Mouse (Mus musculus): ENCODE measurements around the gene Mtx2. TPM values are rescaled to one million over a fixed set of nuclear protein-coding genes. Genes with fewer than 3 reads are reported as not detected.
A peak's percentile ranks its signal among the peaks of the same experiment; 100 is the strongest.

Gene Mtx2
- polyA plus RNA-seq, 1 experiment from 2014 or later, result 107 TPM

DNA sequence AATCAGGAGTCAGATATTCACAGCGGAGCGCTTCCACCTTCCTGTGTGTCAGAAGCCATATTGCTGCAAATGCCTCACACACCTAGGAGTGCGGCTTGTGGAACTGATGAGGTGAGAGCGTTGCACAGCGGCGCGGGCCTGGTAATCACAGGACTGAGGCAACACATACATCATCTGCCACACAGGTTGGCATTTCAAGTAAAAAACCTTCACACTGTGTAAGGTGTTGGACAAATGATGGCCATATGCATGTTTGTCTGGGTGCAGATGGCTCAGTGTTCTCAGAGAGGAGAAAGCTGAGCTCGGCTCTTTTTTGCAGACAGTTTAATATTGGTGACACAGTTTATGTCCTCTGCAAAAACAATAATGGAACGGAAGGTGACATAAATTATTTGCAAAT lies 58.8 kb downstream of the Mtx2 start:
- H3K27me3 ChIP-seq (ENCODE audit: low read depth, poor library complexity, severe bottlenecking), result no peaks in the 10 kb centered on the region
- H3K4me3 ChIP-seq, result no peak overlapping the region
- no peaks in the 10 kb centered on the region for H3K9me3 ChIP-seq (replicated peaks)
- H3K27ac ChIP-seq (replicated peaks), result no peak overlapping the region
- WGBS, result 96% methylated on average over 9 of the region's 9 CpGs
- DNase-seq (ENCODE audit: low spot score), result no peak
- no peaks in the 10 kb centered on the region for H3K4me1 ChIP-seq
- no peaks in the 10 kb centered on the region for H3K36me3 ChIP-seq

DNA sequence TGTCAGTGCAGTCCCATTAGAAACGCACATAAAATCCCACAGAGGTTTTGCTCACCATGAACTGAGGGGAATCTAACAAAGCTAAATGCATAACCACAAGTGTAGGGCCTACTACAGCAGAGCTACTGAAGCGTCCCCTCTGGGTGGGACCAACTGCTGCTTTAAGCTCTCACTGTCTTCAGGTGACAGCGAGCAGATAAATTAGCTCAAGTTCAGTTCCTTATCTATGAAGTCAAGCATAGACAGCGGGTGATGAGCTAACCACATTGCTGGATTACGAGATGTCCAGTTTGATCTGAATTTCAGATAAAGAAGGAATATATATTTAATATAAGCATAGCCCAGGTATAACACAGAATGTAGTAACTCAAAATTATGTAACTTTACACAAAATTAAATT lies 66.3 kb downstream of the Mtx2 start:
- no peaks in the 10 kb centered on the region for H3K36me3 ChIP-seq
- DNase-seq (ENCODE audit: low spot score), result no peak
- H3K4me1 ChIP-seq, result peaks cover 14% of the 10 kb centered on the region
- no peaks in the 10 kb centered on the region for H3K9me3 ChIP-seq (replicated peaks)
- H3K27me3 ChIP-seq (ENCODE audit: low read depth, poor library complexity, severe bottlenecking), result no peaks in the 10 kb centered on the region
- no peak overlapping the region for H3K4me3 ChIP-seq
- H3K27ac ChIP-seq (replicated peaks), result no peak overlapping the region
- 87% methylated on average over 5 of the region's 5 CpGs for WGBS

DNA sequence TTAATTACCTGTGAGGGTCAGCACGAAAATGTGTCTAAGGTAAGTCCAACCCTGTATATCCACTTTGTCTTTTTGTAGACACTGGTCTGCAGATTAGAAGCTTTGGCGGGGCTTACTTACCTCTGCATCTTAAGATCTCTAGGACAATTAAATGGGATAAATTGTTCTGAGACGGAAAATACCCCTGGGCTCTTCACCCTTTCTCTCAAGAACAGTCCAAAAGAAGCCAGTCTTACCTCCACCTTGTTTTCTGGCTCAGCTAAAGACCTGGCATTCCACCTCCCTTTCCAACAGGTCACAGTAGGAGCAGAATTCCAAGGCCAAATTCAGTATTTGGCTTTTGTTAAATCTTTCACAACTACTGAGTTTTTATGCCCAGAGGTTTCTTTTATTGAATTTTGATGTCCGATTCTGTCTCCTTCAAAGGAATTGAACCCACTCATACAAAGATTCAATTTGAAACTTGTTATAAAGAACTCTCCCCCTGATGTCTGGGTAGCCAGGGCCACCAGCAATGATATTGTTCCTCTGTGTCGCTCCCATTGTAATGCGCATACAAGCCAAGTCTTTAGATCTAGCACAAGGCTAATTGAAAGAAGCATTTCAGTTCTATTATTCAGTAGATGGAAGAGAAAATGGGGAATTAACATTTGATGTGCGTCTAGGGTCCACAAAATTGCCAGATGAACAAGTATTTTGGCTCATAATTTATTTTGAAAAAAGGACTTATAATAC lies 67.4 kb downstream of the Mtx2 start:
- WGBS, result 70% methylated on average over 7 of the region's 7 CpGs
- Histone ChIP-seq H3K27me3 (ENCODE audit: low read depth, poor library complexity, severe bottlenecking) (no peaks in the 10 kb centered on the region), H3K4me1 (peaks cover 14% of the 10 kb centered on the region), H3K9me3 (replicated peaks) (no peaks in the 10 kb centered on the region), H3K4me3 (no peak overlapping the region), H3K27ac (replicated peaks) (no peak overlapping the region), H3K36me3 (no peaks in the 10 kb centered on the region)
- no peak for DNase-seq (ENCODE audit: low spot score)

DNA sequence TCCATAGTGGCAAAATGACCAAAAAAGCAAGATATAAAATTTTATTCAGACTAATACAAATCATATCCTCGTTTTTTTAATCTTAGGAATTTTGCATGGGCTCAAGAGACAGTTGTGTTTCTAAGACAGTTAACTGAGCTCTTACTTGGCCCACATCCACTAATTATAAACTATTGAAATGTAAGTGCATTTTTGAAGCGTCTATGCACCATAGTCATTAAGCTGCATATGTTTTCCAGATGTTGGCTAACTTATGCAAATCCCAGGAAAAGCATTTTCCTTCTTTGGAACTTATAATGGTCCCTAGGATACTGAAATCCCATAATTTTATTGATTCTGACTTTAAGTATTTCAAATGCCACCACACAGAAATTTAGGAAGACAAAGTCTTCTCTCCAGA lies 68.5 kb downstream of the Mtx2 start:
- no peak overlapping the region for H3K4me3 ChIP-seq
- no peaks in the 10 kb centered on the region for H3K27me3 ChIP-seq (ENCODE audit: low read depth, poor library complexity, severe bottlenecking)
- peaks cover 14% of the 10 kb centered on the region for H3K4me1 ChIP-seq
- DNase-seq (ENCODE audit: low spot score), result no peak
- no peak overlapping the region for H3K27ac ChIP-seq (replicated peaks)
- WGBS, result 80% methylated on average over 2 of the region's 2 CpGs
- H3K9me3 ChIP-seq (replicated peaks), result no peaks in the 10 kb centered on the region
- H3K36me3 ChIP-seq, result no peaks in the 10 kb centered on the region

DNA sequence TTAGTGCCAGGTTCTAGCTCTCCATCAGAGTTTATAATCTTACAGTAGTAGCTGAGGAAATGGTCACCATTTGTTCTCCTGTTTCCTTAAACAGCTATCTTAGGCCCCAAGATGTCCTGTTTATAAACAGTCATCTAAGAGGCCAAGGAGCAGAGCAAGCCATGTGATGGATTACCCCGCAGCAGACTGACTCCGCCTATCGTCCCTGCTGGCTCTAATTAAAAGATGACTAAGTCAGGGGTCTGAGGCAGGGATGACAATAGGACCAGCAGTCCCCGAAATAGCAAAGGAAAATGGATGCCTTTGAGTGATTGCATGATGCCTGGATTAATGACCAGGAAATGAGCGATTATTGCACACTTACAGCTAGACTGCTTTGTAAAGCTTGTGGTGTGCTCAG lies 74.4 kb downstream of the Mtx2 start:
- no peak overlapping the region for H3K27ac ChIP-seq (replicated peaks)
- no peaks in the 10 kb centered on the region for H3K9me3 ChIP-seq (replicated peaks)
- no peaks in the 10 kb centered on the region for H3K27me3 ChIP-seq (ENCODE audit: low read depth, poor library complexity, severe bottlenecking)
- DNase-seq (ENCODE audit: low spot score), result no peak
- no peaks in the 10 kb centered on the region for H3K36me3 ChIP-seq
- 32% methylated on average over 5 of the region's 5 CpGs for WGBS
- peaks cover 10% of the 10 kb centered on the region; the same call in 1 of the 2 replicates for H3K4me1 ChIP-seq
- H3K4me3 ChIP-seq, result no peak overlapping the region

DNA sequence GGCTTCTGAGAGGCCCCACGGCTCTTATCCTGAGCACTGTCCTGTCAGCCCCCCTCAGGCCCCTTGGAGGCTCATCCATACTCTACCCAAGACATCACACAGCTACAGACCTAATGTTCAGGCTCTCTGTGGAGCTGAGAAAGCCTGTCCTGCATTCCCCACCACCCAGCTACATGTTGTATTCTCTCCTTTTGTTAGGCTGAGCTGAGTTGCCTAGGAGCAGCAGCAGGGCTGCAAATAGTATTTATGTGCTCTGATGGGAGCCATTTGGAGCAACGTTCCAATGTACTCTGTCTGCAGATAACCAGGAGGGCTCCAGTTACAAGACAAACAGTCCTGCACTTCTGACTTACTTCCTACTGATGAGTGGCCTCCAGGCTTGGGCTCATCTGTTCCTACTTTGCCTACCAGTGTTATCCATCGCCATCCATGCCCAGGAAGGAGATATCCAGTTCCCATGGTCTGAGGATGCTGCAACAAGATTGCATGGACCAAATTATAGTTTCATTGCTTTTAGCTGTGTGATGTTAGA lies 76.2 kb downstream of the Mtx2 start:
- no peak overlapping the region for H3K4me3 ChIP-seq
- peaks cover 11% of the 10 kb centered on the region; the same call in 1 of the 2 replicates for H3K4me1 ChIP-seq
- peak; percentile 19 for DNase-seq (ENCODE audit: low spot score)
- H3K27ac ChIP-seq (replicated peaks), result no peak overlapping the region
- 55% methylated on average over 3 of the region's 3 CpGs for WGBS
- H3K36me3 ChIP-seq, result no peaks in the 10 kb centered on the region
- H3K9me3 ChIP-seq (replicated peaks), result no peaks in the 10 kb centered on the region
- H3K27me3 ChIP-seq (ENCODE audit: low read depth, poor library complexity, severe bottlenecking), result no peaks in the 10 kb centered on the region

DNA sequence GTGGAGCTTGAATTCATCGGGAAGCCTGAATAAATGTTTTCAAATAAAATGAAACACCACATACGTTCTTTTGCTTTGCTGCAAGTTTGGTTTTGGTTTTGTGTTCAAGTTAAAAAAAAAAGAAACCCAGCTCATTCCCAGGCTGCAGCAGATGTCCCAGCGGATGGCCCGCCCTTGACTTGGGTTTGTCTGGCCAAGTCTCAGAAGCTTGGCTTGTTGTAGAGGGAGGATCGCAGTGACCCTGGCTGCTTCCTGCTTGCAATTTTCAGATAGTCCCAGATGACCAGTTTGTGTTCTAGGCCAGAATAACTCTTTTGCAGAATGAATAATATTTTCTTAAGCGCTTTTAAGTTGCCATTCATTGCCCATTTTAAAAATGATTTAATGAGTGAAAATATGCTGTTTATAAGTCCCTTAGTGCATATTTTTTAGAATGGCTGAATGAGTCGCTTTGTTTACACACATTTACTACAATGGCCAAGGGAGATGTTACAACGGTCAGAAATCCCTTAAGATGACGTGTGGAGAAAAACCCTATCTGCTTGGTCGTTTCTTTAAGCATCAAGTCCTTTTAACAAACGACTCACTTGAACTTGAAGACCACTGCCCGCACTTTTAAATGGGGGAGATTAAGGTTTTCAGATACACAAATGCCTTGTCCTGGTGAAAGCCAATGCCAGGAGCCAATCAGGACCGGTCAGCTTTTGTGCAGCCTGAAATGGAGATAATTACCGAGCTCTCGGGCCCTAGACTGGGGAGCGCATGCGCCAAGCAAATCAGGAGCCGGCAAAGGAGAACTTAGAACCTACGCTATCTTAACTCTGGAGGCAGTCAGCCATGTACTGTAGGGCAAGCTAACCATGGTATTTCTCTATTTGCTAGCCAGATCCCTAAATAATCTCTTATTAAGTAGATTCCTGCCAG lies 82.0 kb downstream of the Mtx2 start:
- Histone ChIP-seq H3K36me3 (no peaks in the 10 kb centered on the region), H3K4me3 (no peak overlapping the region), H3K9me3 (replicated peaks) (no peaks in the 10 kb centered on the region), H3K27ac (replicated peaks) (no peak overlapping the region), H3K4me1 (peaks cover 11% of the 10 kb centered on the region), H3K27me3 (ENCODE audit: low read depth, poor library complexity, severe bottlenecking) (no peaks in the 10 kb centered on the region)
- WGBS, result 75% methylated on average over 19 of the region's 19 CpGs
- DNase-seq (ENCODE audit: low spot score), result no peak

DNA sequence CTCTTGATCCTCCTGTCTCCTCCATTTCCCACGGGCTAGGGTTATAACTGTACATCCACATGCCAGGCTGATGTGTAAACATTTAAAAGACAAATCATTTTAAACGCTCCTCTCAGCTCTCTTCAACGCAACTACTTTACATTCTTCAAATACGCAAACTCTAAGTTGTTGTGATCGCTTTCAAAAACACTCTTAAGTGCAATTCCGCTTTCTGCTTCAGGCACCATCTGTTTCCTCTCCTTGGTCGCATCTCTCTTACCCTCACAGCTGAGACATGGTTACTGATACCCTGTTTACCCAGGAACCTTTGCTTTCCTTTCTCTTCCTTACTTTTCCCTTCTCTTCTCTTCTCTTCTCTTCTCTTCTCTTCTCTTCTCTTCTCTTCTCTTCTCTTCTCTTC lies 86.4 kb downstream of the Mtx2 start:
- 86% methylated on average over 7 of the region's 7 CpGs for WGBS
- H3K27me3 ChIP-seq (ENCODE audit: low read depth, poor library complexity, severe bottlenecking), result no peaks in the 10 kb centered on the region
- H3K4me1 ChIP-seq, result peaks cover 8% of the 10 kb centered on the region
- H3K36me3 ChIP-seq, result no peaks in the 10 kb centered on the region
- no peak for DNase-seq (ENCODE audit: low spot score)
- H3K27ac ChIP-seq (replicated peaks), result no peak overlapping the region
- H3K4me3 ChIP-seq, result no peak overlapping the region
- no peaks in the 10 kb centered on the region for H3K9me3 ChIP-seq (replicated peaks)

DNA sequence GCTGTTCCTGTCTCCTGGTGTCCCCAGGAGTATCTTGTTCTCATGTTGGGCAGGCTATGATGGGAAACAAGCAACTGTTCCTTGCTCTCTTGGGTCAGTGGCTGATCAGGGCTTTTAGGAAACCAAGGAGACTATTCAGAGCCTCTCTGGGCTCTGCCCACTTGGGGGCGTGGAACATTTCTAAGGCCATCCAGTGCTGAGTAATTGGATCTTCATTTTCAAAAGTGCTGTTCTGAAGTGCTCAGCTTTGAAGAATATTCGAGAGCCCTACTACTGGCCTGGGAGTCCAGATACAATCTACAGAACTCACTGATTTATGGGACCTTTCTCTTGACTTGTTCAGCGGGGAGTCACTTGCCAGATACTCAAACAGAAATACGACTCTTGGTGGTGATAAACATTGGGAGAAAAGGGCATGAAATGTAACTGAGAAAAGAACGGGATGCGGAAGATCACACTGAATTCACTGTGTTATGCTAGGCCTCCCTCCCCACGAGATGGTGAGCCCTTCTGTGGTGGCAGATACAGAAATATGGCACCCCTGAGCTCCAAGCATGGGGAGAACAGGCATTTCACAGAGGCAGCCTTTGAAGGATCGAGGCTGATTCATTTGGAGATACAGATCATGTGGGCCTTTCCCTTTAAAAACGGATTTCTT lies 92.4 kb downstream of the Mtx2 start:
- no peaks in the 10 kb centered on the region for H3K36me3 ChIP-seq
- no peak overlapping the region for H3K27ac ChIP-seq (replicated peaks)
- no peaks in the 10 kb centered on the region for H3K9me3 ChIP-seq (replicated peaks)
- no peaks in the 10 kb centered on the region for H3K27me3 ChIP-seq (ENCODE audit: low read depth, poor library complexity, severe bottlenecking)
- DNase-seq (ENCODE audit: low spot score), result no peak
- 75% methylated on average over 9 of the region's 9 CpGs for WGBS
- H3K4me3 ChIP-seq, result no peak overlapping the region
- peaks cover 10% of the 10 kb centered on the region; the same call in 1 of the 2 replicates for H3K4me1 ChIP-seq

DNA sequence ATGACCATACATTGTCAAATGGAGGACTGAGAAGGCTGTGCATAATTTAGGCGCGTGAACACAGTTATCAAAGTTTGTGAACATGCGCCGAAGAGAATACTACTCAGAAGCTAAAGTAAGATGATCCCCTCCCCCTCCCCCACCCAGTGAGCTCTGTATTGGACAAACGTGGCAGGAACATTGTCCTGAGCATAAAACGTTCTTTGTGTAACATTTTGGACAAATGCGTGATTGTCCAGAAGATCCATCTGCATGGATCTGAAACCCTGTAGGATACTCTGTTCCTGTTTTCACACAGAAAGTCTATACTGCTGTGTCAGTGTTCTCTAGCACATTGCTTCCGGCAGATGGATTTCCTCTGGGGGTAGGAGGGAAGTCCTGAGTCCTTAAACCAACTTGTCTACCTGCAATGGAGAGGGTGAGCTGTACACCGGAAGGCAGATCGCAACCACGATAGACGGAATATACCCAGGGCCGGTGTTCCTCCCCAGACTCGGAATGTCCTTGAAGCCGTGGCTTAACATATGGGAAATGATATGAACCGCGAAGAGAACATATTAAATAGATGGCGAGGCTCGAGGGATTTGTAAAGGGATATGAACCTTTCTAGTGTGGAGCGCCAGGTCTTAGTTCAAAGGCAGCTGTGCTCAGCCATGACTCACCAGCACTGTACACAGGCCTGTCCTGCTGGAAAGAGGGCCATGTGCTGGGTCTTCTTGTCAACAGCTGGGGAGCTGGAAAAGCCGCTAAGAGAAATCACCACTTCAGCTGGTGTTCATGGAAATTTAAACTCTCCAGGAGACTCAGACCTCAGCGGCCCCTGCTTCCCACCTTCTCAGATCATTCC lies 100.6 kb downstream of the Mtx2 start:
- H3K36me3 ChIP-seq, result no peaks in the 10 kb centered on the region
- no peaks in the 10 kb centered on the region for H3K9me3 ChIP-seq (replicated peaks)
- no peaks in the 10 kb centered on the region for H3K4me1 ChIP-seq
- WGBS, result 90% methylated on average over 22 of the region's 22 CpGs
- H3K27me3 ChIP-seq (ENCODE audit: low read depth, poor library complexity, severe bottlenecking), result no peaks in the 10 kb centered on the region
- no peak overlapping the region for H3K27ac ChIP-seq (replicated peaks)
- no peak for DNase-seq (ENCODE audit: low spot score)
- no peak overlapping the region for H3K4me3 ChIP-seq
